Mouse (Mus musculus) adrenal gland (tissue): Measurements from ENCODE around the gene Fgfbp3.
"Not testable (repeated sequence)": the region's sequence is repeated elsewhere in the genome, so short reads cannot be mapped to it uniquely, and the experiment has no call there.

Experiments
- intact Hi-C: fragments of 180-260 bp; cut with DNase I; formaldehyde crosslinking; loops from one replicate; pipeline ENCODE4 v1.15.1; 2025
- long read RNA-seq, 2 experiments: library from polyadenylated mRNA; unstranded; transcript quantifications; one replicate each; pipeline ENCODE4 v2.0.0; 2020; ENCODE audit warnings: borderline replicate concordance in 1 of 2; ENCODE audit not compliant: insufficient replicate concordance in 1 of 2

Fgfbp3 gene
- long read RNA-seq, experiment 1, partial matches to known transcripts = 7 of 7 reads
- long read RNA-seq, experiment 1, other reads (novel, unspliced or antisense) = 0 of 7 reads
- long read RNA-seq, experiment 2, partial matches to known transcripts = 7 of 8 reads
- long read RNA-seq, experiment 2, other reads (novel, unspliced or antisense) = 0 of 8 reads

DNA sequence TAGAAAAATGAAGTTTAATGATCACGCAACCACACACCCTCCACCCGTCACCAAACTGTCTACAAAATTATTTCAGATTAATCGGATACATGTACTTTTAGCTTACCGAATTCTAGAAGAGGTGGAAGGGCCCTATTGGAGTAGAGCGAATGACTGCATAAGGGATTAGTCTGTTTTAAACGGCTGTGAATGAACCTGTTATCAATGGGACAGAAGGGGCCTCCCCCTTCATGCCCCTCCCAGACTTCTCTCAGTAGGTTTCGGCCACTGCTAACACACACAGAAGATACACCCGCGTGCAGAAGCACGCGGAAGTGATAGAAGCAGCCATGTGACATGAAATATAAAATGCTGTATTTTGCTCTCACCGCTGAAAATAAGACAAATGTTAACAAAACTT is at the start of gene Fgfbp3:
TSS of gene Fgfbp3 (minus strand) at position 150 of the 400 bp plus-strand sequence.
- intact Hi-C loops = loop anchor here (5.0 kb wide), 1 partner anchor 102 kb away; no protein-coding TSS in a partner anchor

DNA sequence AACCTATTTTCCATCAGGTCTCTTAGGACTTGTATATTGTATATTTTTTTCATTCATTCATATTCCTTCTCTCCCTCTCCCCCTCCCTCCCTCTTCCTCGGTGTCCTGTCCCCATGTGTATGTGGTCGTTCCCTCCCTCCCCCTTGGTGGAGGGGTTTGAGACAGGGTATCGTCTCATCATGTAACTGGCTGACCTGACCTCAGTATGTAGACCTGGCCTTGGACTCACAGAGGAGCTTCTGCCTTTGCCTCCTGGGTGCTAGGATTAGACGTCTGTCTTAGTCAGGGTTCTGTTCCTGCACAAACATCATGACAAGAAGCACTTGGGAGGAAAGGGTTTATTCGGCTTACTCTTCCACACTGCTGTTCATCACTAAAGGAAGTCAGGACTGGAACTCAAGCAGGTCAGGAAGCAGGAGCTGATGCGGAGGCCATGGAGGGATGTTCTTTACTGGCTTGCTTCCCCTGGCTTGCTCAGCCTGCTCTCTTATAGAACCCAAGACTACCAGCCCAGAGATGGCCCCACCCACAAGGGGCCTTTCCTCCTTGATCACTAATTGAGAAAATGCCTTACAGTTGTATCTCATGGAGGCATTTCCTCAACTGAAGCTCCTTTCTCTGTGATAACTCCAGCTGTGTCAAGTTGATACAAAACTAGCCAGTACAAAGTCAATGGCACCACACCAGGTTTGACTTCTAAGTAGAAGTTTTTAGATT is 43.3 kb upstream of the Fgfbp3 start:
- intact Hi-C loops = not testable (repeated sequence)

DNA sequence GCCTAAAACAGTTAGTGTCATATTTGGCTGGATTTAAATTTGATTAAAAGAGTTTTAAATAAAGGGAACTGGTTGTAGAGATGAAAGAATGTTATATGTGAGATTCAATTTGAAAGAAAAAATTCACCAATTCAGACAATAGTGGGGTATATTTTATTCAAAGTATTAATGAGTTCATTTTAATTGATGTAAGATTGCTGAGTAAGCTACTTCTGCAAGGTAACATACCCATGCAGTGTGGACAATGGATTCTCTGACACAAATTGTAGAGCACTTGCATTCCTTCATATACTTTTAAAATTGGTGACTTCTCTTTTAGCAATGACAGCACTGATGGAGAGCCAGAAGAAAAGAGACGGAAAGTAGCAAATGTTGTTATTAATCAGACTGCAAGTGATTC is 41.9 kb upstream of the Fgfbp3 start:
- intact Hi-C loops = no loop called here

DNA sequence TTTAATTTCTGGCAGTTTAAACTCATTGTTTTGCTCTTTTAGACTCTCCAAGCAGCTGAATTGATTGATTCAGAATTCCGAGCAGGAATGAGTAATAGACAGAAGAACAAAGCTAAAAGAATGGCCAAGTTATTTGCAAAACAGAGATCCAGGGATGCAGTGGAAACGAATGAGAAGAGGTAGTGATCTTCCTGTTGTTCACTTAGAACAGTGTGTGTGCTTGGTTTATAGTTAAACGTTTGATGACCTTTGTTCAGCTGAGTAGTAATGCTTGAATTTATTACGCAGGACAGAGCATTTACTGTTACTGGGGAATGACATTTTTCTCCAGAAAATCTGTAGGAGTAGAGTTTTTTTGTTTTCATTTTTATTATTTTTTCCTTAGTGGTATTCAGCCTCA is 38.9 kb upstream of the Fgfbp3 start:
- intact Hi-C loops = no loop called here

DNA sequence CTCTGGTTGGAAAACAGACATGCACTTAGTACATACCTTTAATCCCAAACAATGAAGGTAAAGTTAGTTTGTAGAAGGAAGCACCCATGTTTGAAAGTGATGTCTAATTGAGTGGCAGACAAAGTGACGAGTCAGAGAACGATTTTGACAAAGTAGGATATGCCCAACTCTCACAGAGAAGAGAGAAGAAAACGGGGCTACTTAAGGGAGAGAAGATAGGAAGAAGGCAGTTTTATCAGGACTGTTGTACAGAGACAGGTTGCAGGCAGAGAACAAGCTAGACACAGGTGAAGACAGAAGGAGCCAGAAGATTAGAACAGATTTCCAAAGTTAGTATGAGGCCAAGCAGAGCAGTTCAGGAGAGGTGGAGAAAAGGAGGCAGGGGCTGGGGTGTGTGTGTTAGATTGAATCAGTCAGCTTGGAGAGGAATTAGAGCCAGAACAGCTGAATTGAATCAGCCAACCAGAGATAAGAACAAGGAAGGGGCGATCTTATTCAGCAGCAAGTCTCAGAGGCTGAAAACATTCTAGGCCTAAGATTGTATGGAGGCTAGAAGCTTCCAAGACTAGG is 34.3 kb upstream of the Fgfbp3 start:
- intact Hi-C loops = no loop called here

DNA sequence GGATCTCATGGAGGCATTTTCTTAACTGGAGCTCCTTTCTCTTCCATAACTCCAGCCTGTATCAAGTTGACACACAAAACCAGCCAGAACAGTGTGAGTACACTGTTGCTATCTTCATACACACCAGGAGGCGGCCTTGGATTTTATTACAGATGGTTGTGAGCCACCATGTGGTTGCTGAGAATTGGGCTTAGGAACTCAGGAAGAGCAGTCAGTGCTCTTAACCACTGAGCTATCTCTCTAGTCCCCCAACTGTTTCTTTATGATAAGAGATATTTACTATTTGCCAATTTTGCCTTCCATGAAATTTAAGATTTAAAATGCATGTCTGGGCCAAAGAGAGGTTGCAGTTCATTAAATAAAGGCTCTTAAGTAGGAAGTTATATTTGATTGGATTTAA is 20.6 kb upstream of the Fgfbp3 start:
- intact Hi-C loops = no loop called here

DNA sequence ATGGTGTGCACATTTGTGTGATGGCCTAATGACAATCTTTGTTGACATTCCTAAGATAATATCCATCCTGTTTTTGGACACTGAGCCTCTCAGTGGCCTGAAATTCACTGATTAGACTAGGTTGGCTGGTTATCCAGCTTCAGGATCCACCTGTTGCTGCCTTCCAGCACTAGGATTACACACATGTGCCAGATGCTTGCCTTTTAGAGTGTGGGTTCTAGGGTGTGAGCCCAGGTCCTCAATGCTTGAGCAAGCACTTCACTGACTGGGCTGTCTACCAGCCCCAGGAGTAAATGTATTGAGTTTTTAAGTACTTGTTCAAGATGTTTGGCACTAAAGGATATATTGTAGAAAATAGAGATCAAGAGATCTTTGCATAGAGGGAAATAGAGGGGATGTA is 18.6 kb upstream of the Fgfbp3 start:
- intact Hi-C loops = no loop called here

DNA sequence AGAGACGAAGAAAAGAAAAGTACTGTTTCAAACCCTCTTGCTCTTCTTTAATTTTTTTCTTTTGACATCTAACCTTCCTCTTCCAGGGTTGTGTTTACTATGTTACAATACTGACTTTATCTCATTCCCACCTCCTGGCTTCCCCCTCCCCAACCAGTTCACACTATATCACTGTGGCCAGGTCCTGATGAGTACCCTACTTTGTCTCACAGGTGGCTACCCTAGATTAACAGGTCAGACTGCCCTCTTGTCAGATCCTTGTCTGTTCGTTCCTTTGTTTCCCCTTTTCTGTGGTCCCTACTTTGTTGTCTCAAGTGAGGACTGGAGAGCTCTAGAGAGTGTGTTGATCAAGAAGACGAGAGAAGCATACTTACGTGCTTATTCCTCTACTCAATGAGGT is 16.9 kb upstream of the Fgfbp3 start:
- intact Hi-C loops = no loop called here

DNA sequence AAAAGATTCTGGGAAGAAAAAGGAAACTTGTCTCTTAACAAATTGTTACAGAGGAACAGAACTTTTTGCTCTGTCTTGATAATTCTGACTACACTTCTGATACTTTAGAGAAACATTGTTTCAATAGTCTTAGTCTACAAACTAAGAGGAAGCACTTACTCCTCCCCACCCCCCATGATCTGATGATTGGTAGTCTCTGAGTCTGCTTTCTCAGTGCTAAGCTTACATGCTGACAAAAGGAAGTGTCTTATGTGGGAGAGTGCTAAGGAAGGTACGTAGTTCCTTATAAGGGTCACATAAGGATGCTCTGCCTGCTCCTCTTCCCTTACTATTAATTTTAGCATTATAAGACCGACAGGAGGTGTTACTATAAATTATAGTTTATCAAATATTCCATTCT is 13.2 kb upstream of the Fgfbp3 start:
- intact Hi-C loops = no loop called here

DNA sequence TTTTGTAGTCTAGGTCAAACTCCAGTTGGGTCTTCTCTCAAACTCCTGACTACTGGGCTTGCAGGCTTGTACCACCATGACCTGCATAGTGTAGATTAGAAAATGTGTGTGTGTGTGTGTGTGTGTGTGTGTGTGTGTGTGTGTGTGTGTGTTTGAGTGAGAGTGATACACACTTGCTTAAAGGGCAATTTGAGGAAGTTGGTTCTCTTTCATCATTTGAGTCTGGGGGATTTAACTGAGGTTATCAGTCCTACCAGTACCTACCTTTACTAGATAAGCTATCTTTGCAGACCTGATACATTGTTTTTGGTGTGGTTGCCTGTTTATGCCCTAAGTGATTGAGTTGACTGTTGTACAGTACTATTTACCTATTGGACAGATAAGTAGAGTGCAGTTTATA is 12.7 kb upstream of the Fgfbp3 start:
- intact Hi-C loops = no loop called here

DNA sequence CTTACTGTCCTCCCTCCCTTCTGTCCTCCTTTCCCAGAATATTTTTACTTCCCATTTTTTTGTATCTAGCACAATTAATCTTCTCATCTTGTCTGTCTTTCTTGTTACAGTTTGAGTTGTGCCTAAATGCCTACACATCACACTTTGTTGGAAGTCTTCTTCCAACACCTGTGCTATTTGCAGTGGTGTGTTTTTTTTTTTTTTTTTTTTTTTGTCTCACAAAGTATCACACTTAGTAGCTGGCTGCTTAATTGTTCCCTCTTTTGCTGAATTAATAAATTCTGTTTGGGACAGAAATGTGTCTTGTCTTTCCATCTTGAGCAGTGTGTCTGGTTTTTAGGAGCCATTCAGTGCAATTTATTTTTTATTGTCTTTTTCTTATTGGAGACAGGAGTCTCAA is 10.4 kb upstream of the Fgfbp3 start:
- intact Hi-C loops = no loop called here

DNA sequence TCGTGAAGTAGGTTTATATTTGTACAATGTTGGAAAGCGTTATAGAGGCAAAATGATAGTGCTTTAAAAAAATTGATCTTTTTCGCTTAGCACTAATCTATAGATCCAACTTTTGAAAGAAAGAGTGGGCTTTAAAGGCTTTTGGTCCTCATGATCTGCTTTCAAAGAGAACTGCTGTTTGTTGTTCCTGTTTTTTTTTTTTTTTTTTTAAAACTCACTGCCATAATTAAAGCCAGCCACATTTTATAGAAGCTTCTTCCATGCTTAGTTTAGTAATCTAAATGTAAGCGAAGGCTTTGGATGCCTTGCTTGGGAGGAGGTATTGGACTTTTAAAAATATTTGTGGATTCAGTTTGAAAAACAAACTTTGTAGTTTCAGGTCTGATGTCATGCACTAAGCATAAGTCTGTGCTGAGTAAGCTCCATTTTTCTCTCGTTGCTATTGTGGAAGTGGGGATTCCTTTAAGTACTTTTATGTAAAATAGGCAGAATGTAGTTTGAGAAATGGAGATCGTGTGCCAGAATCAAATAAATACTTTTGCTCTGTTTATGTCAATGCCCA is 8.5 kb upstream of the Fgfbp3 start:
- intact Hi-C loops = no loop called here

DNA sequence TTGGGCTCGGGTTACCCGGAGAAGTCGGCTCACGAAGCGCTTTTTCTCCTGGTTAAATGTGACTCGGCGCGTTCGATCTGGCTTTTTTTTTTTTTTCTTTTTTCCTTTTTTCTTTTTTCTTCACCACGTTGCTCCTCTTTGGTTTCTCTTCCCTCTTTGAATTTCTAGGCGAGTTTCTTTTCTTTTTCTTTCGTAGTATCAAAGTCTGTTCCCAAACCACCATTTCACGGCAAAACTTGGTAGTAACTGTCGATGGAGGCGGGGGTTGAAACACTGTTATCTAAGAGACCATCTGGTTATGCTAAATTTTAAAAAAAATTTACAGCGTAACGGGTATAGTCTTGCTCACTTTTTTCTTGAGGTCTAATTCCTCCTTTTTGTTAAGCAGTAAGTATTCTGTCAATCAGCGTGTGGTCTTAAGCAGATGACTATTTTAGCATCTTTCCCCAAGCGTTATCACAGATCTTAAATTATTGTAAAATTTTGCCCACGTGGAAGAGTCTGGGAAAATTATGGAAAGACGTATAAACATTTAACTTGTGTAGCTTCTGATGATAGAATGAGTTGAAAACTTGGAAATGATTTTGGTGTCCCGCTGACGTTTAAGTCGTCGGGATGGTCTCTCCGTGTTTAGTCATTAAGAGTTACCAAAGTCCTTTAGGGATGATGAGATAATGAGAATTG is 7.3 kb upstream of the Fgfbp3 start:
- intact Hi-C loops = no loop called here

DNA sequence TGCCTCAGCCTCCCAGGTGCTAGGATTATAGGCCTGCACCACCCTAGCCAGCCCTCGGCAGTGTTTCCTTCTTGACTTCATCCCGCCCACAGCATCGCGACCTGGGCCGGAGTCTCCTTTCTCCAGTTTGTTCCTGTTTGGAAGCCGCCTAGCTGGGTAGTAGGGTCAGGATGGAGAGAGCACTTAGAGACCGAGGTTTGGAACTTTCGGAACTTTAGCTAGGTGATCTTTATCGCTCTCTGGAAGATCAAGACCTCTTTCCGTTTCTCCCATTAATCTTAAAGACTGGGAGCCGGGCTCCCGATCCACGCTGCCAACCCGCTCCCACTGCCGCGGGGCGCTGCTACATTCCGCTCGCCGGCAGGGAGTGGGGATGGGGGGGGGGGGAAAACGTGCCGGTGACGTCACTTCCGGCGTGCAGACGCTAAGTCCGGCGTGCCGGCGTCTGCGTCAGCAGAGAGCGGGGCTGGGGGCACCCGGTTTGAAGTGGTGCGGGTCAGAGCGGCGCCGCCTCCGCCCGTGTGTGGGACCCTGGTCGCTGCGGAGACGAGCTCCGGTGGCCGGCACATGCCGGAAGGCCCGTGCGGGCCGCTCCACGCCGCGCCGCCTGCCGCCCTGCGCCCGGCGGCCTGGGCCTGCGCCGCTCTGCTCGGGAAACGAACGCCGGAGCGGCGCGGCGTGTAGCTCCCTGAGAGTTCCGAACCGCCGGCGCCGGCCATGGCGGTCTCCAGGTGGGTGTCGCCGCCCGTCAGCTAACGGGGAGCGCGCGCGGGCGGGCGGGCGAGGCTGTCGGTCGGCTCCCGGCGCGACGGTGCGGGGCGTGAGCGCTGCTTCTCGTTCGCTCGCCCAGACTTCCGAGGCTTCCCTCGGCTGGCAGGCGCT is 6.5 kb upstream of the Fgfbp3 start, which contains the start of gene Btaf1:
TSS of gene Btaf1 (plus strand) at position 409 of the 882 bp plus-strand sequence.
- intact Hi-C loops = no loop called here

DNA sequence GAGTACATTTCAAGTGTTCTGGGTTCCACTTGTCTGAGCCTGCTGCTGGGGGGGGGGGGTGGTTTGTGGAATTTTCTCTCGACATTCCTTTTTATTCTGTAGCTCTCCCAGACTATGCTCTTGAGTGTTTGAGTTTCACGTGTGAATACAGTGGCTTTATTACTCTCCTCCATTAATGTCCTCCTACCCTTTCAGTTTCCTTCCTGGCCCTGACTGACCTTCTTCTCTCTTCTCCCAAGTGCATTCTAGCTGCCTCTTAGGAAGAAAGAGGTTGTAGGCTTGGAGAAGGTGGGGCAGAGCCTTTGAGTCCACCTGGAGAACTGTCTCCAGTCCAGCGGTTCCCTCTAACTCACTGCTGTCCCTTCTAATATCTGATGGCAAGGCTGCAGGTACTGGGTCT is 3.5 kb upstream of the Fgfbp3 start:
- intact Hi-C loops = loop anchor here (5.0 kb wide), 1 partner anchor 41 kb away; no protein-coding TSS in a partner anchor

DNA sequence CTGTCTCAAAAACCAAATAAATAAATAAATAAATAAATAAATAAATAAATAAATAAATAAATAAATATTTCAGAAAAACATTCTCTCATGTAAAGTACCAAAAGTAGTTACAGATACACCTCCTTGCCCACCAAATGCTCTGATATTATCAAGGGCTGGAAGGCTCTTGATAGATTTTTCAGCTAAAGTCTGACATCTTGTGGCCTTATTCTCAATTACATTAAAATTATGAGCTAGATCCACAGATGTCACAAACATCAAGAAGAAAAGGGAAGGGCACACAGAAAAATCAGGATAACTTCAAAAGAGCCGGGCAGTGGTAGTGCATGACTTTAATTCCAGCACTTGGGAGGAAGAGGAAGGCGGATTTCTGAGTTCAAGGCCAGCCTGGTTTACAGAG is 2.6 kb upstream of the Fgfbp3 start:
- intact Hi-C loops = loop anchor here (5.0 kb wide), 1 partner anchor 40 kb away; no protein-coding TSS in a partner anchor

DNA sequence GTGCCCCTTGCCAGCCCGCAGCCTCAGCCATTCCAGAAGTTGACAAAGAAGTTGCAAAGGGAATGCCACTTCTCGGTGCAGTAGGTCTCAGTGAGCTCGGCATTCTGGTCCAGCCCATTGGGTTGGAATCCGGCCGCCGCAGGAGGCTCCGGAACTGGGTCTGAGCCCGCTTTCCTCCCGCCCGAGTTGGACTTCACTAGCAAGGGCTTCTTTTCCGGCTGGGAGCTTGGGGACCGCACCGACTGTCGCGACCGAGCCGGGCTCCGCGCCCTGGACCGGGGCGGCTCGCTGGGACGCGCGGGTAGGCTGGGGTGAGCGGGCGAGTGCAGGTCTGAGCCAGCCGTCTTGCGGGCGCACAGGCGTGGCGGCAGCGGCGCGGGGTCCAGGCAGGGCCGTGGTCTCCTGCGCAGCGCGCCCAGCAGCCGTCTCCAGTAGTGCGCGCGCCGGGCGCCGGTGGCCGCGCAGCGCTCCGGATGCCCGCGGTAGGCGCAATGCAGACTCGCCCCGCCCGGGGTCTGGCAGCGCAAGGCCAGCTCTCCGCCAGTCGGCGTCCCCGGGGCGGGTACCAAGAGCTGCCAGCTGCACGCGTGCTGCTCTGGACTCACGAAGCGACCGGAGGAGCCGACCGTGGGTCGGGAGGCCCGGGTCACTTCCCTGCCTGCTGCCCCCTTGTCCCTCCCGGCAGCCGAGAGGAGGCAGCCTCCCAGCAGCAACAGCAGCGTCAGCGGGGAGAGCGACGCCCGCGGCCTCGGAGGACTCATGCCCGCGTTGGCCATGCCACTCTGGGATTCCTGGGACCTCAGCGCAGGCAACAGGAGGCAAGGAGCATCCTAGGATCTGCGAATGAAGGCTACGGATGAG is 744 bp downstream of the Fgfbp3 start:
- intact Hi-C loops = loop anchor here (5.0 kb wide), 1 partner anchor 101 kb away; no protein-coding TSS in a partner anchor

DNA sequence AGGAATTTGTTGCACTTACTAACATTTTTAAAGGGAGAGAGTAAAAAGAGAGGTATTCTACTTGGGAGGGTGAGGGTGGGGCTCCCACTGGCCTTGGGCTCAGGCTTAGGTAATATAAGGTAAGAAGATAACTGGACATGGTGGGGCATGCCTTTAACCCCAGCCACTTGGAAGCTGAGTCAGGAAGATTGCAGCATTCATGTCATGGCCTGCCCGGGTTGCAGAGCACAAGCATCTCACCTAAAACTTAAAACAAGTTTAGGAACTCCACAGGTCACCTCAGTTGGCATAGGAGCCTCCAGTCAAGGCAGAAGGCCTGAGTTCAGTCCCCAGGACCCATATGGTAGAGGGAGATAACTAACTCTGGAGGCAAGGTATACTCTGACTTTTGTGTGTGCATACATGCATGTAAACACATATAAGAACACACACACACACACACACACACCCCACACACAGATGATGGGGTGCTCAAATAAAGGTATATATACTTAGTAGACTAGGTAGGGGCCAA is 2.5 kb downstream of the Fgfbp3 start:
- intact Hi-C loops = loop anchor here (5.0 kb wide), 1 partner anchor 100 kb away; no protein-coding TSS in a partner anchor

DNA sequence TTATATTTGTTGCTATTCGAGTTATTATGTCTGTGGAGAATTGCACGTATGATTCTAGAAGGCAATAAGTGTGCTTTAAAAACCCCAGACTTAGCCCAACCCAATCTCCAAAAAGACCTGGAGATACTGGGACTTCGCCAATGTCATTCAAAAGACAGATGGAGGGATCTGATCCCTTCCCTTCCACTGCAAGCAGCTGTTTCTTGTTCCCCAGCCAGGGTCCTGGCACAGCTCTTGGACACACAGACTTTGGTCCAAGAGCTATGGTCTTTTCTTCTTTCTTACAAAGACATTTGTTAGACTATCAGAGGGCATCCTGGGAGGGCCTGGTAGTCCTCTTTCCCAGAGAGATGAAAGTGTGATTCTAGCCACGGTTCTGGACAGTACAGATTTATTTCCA is 3.2 kb downstream of the Fgfbp3 start:
- intact Hi-C loops = loop anchor here (5.0 kb wide), 1 partner anchor 99 kb away; no protein-coding TSS in a partner anchor
